Mouse (Mus musculus) midbrain, embryonic 10.5 days (tissue): ENCODE measurements at regions not wholly inside any gene's neighbourhood (a gene's known extent, or its start where the extent isn't known, plus 50 kb on each side); places are given as distances from the start of the nearest gene placed in this dataset.

Source experiments
- DNase-seq: peaks from one replicate; pipeline ENCODE4 v3.0.0-alpha.2; 2017; ENCODE audit warnings: low spot score
- H3K27ac ChIP-seq: fragments of 300-500 bp; sonication (generic); replicated peaks from 2 replicates; pipeline ENCODE4 v1.5.1; 2016; ENCODE audit warnings: mild to moderate bottlenecking
- H3K27me3 ChIP-seq: fragments of 300-500 bp; sonication (generic); 2 replicates; pipeline ENCODE4 v1.6.1; 2016; ENCODE audit warnings: low read depth, mild to moderate bottlenecking; ENCODE audit not compliant: poor library complexity, severe bottlenecking
- H3K36me3 ChIP-seq: fragments of 300-500 bp; sonication (generic); 2 replicates; pipeline ENCODE4 v1.6.1; 2016; ENCODE audit warnings: mild to moderate bottlenecking, moderate library complexity
- H3K4me1 ChIP-seq: fragments of 300-500 bp; sonication (generic); 2 replicates; pipeline ENCODE4 v1.6.1; 2016
- H3K4me3 ChIP-seq: fragments of 300-500 bp; sonication (generic); 2 replicates; pipeline ENCODE4 v1.5.1; 2016; ENCODE audit warnings: mild to moderate bottlenecking, moderate library complexity
- H3K9me3 ChIP-seq: fragments of 300-500 bp; sonication (generic); replicated peaks from 2 replicates; pipeline ENCODE4 v1.6.1; 2016; ENCODE audit warnings: mild to moderate bottlenecking
- WGBS: fragments of 180-500 bp; shearing (Covaris S2); methylation state at CpG from one replicate; pipeline ENCODE4 v1.1.7; 2016; 5-methylcytosine and 5-hydroxymethylcytosine counted together

DNA sequence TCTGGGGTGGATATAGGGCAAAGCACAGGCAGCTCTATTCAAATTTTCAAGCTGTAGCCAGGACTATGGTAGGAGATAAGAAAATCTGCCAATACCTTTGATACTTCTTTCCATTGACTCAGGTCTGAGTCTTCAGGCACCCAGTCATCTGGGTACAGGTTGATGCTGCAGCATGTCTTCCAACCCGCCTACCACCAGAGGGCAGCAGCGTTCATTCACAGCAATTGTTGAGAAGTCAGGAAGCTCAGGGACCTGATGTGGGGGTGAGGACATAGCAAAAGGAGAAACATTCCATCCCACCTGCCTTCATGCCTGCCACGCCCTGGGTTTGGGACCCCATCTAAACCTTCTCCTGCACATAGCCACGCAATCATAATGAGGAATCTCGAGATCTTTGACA, 118.2 kb upstream of the Gm21876 start:
- Histone ChIP-seq H3K9me3 (no peaks in the 10 kb centered on the region; the same call in 1 of the 2 replicates), H3K27ac (no peak overlapping the region), H3K4me3 (no peak overlapping the region), H3K27me3 (no peaks in the 10 kb centered on the region), H3K36me3 (no peaks in the 10 kb centered on the region), H3K4me1 (no peaks in the 10 kb centered on the region)
- DNase-seq, result peak; percentile 31
- 25% methylated on average over 5 of the region's 5 CpGs for WGBS

DNA sequence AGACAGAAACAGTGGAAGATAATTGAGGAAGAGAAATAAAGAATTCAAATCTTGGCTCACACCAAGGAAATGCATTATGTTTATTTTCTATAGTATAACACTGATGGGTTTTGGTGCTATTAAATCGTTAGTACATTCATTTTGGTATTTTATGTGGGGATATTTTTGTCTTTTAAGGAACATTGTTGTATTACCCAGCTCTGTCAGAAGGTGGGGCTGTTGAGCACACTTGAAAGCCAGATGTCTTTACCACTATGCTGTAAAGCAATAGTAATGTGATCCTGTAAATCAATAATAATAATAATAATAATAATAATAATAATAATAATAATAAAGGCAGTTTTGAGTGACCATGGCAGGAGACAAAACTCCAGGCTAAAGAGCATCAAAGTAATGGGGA, 120.0 kb upstream of the Gm21876 start:
- Histone ChIP-seq H3K9me3 (peaks cover 11% of the 10 kb centered on the region; the same call in 1 of the 2 replicates), H3K27me3 (no peaks in the 10 kb centered on the region), H3K4me1 (no peaks in the 10 kb centered on the region), H3K36me3 (no peaks in the 10 kb centered on the region), H3K27ac (no peak overlapping the region), H3K4me3 (no peak overlapping the region)
- no peak for DNase-seq
- WGBS, result 21% methylated on average over 1 of the region's 1 CpGs

DNA sequence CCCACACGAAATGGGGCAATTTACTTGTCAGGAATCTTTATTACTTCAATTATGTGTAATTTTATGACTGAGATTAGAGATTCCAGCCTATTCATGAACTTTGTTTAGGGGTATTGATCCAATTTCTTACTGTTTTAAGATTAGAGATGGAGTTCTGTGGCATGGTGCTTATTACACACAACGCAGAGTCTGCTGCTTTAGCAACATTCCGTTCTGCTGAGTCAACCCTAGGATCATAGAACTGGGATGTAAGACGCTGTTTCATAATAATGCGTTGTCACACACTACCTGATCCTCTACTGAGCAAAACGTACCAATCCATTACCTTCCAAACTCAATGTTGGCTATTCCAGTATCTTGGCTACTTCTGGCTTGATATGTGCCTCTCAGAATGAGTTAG, 121.9 kb upstream of the Gm21876 start:
- no peak overlapping the region for H3K27ac ChIP-seq
- H3K9me3 ChIP-seq, result peaks cover 13% of the 10 kb centered on the region; the same call in 1 of the 2 replicates
- no peak overlapping the region for H3K4me3 ChIP-seq
- 83% methylated on average over 6 of the region's 6 CpGs for WGBS
- H3K4me1 ChIP-seq, result no peaks in the 10 kb centered on the region
- DNase-seq, result no peak
- H3K27me3 ChIP-seq, result no peaks in the 10 kb centered on the region
- no peaks in the 10 kb centered on the region for H3K36me3 ChIP-seq

DNA sequence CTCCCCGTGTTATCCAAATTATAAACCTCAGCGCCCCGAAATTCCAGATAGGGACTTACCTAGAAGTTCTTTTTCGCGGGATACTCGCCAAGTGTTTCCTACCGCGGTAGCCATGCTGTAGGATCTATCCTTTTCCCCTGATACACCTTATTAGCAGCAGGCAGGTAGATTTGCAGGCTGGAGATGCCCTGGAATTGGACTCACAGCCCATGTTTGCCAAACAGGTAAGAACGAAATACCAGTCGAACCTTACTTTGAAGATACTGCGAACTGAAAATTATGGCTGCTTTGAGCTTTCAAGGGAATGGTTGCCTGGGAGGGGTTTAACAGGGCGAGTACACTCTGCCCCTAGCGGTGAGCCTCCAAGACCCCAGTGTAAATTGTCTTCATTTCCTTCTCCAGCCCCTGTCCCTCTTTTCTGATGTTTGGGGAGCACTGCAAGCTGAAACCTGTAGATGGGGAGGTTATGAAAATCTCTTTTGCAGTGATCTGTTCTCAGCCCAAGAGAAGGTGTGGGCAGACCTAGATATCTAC, 149.8 kb upstream of the Agtr2 start:
- no peaks in the 10 kb centered on the region for H3K9me3 ChIP-seq
- 26% methylated on average over 13 of the region's 13 CpGs for WGBS
- H3K27ac ChIP-seq, result no peak overlapping the region
- no peaks in the 10 kb centered on the region for H3K36me3 ChIP-seq
- no peaks in the 10 kb centered on the region for H3K27me3 ChIP-seq
- H3K4me1 ChIP-seq, result no peaks in the 10 kb centered on the region
- peak overlapping the region; percentile 44 for H3K4me3 ChIP-seq
- DNase-seq, result peak; percentile 16

DNA sequence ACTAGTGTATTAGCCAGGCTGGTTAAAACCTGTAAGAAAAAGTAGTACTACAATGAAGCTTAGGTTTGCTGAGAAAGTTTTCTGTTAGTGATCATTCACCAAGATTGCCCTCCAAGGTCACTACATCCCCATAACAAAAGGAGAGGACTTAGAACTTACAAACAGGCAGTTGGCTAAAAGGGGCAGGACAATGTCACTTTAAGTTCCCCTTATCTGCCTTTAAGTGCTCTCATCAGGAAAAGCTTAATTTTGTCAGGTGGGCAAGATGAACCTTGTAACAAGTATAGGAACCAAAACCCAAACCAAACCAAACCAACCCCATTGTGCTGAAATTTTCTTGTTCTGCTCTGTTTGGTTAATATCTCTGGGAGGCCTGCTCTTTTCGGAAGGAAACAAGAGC, 139.9 kb upstream of the Agtr2 start:
- Histone ChIP-seq H3K9me3 (no peaks in the 10 kb centered on the region), H3K27ac (no peak overlapping the region), H3K36me3 (no peaks in the 10 kb centered on the region), H3K4me3 (no peak overlapping the region), H3K27me3 (no peaks in the 10 kb centered on the region), H3K4me1 (no peaks in the 10 kb centered on the region)
- DNase-seq, result no peak
- WGBS, result 78% methylated on average over 1 of the region's 1 CpGs

DNA sequence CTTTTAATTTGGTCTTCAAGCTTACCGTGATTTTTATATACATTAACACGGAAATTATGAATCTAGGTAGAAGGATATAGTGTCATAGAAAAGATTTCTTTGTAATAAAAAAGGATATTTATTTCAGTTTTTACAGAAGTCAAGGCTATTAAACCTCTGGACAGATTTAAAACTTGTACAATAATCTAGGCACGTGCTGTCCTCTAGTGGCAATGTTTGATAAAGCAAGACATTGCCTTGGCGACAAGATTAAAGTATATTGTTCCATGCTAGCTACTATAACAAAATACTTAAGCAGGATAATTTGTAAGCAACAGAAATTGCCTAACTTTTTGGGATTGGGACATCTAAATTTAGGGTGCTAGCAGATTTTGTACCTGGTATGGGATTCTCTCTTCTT, 133.8 kb upstream of the Agtr2 start:
- Histone ChIP-seq H3K9me3 (no peaks in the 10 kb centered on the region; the same call in 1 of the 2 replicates), H3K36me3 (no peaks in the 10 kb centered on the region), H3K4me3 (no peak overlapping the region), H3K4me1 (no peaks in the 10 kb centered on the region), H3K27ac (no peak overlapping the region), H3K27me3 (no peaks in the 10 kb centered on the region)
- DNase-seq, result no peak
- 30% methylated on average over 4 of the region's 4 CpGs for WGBS

DNA sequence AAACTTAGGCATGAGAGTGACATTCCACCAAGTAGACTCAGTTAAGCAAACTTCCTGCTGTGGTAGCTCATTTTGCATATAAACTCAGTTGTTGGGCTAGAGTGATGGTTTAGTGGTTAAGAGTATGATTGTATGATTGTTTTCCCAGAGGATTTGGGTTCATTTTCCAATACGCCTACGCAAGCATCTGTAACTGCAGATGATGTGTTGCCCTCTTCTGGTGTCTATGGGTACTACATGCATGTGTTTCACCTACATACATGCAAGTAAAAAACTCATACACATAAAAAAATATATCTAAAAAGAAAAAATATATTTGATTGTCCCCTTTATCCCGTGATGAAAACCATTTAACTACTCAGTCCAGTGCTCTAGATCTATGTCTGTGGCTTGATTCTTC, 132.0 kb upstream of the Agtr2 start:
- WGBS, result 53% methylated on average over 3 of the region's 3 CpGs
- DNase-seq, result no peak
- H3K27ac ChIP-seq, result no peak overlapping the region

DNA sequence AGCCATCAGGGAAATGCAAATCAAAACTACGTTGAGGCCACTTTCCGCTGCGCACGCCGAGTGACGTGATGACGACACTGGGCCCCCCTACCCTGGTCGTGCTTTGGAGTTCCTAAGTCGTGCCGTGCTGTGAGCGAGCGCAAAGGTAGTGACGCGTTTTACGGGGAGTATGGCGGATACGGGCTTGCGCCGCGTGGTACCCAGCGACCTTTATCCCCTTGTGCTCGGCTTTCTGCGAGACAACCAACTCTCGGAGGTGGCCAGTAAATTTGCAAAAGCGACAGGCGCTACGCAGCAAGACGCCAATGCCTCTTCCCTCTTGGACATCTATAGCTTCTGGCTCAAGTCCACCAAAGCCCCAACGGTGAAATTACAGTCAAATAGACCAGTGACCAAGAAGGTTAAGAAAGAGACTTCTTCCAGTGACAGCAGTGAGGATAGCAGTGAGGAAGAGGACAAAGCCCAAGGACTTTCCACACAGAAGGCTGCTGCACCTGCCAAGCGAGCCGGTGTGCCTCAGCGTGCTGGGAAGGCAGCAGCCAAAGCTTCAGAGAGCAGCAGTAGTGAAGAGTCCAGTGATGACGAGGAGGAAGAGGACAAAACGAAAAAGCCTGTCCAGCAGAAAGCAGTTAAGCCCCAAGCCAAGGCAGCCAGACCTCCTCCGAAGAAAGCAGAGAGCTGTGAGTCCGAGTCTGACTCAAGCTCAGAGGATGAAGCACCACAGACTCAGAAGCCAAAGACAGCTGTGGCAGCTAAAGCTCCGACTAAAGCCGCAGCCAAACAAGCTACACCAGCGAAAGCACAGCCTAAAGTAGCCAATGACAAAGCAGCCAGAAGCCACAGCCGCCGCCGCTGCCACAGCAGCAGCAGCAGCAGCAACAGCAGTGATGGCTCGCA, 123.3 kb upstream of the Agtr2 start:
- Histone ChIP-seq H3K27me3 (no peaks in the 10 kb centered on the region), H3K27ac (peak overlapping the region; percentile 70), H3K4me1 (no peaks in the 10 kb centered on the region), H3K36me3 (no peaks in the 10 kb centered on the region), H3K4me3 (peak overlapping the region; percentile 55), H3K9me3 (peaks cover 13% of the 10 kb centered on the region; the same call in 1 of the 2 replicates)
- DNase-seq, result peak; percentile 60
- 20% methylated on average over 43 of the region's 43 CpGs for WGBS

More for the DNA sequence above, 132.0 kb upstream of the Agtr2 start:
- no peaks in the 10 kb centered on the region for H3K36me3 ChIP-seq
- H3K27me3 ChIP-seq, result no peaks in the 10 kb centered on the region
- no peaks in the 10 kb centered on the region; the same call in 1 of the 2 replicates for H3K9me3 ChIP-seq
- H3K4me1 ChIP-seq, result no peaks in the 10 kb centered on the region
- H3K4me3 ChIP-seq, result no peak overlapping the region

DNA sequence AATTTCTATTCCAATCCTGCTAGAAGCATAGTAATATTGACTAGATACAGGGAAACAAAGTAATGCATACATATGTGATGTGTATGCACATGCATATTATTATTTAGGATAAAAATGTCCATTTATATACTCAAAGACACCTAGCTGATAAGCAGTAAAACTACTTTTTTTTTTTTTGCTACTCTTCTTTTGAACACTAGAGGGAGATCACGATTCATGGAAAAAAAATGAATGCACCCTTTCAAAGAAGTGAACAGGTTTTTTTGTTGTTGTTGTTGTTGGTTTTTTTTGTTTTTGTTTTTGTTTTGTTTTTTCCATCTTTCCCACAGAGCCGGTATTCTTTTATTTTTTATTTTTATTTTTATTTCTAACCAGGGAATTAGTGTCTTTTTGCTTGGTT, 99.1 kb upstream of the Agtr2 start:
- no peak for DNase-seq
- WGBS, result 20% methylated on average over 2 of the region's 2 CpGs
- Histone ChIP-seq H3K36me3 (no peaks in the 10 kb centered on the region), H3K27ac (no peak overlapping the region), H3K4me1 (no peaks in the 10 kb centered on the region), H3K9me3 (no peaks in the 10 kb centered on the region), H3K27me3 (no peaks in the 10 kb centered on the region), H3K4me3 (no peak overlapping the region)

DNA sequence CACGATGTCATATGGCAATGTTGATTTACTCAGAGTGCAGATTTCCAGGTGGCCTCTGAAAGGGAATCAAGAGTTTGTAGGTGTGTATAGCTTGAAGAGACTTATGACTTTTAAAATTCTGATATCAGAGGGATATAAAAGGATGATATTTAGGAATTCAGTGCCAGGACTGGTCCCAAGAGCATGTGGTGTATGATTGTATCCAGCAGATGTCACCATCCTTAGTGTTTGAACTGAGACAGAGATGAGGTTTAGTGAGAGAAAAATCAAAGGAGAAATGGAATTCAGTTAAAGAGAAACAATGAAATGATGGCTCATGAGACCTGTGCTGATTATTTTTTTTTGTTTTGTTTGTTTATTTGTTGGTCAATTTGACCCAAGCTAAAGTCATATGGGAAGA, 94.4 kb upstream of the Agtr2 start:
- no peak for DNase-seq
- peaks cover 4% of the 10 kb centered on the region; the same call in 1 of the 2 replicates for H3K9me3 ChIP-seq
- H3K36me3 ChIP-seq, result no peaks in the 10 kb centered on the region
- H3K27me3 ChIP-seq, result no peaks in the 10 kb centered on the region
- H3K27ac ChIP-seq, result no peak overlapping the region
- WGBS, result 83% methylated on average over 1 of the region's 1 CpGs
- no peaks in the 10 kb centered on the region for H3K4me1 ChIP-seq
- H3K4me3 ChIP-seq, result no peak overlapping the region

DNA sequence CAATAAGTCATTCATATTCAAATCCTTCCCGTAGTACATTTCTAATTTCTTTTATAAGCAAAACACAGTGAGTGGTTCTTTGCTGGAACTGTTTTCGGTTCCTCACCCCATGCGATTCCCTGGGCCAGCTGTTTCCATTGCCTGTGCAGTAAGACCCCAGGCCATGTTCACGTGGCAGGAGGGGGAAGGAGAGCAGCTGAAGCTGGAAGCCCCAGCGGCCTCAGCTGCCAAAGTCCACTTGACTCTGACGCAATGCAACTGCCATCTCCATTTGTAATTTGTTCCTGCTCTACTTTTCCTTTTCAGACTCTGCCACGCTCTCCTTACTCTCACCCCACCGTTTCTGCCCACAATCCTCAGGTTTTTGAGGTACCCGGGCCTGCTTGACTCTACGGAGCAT, 91.1 kb upstream of the Agtr2 start:
- Histone ChIP-seq H3K36me3 (no peaks in the 10 kb centered on the region), H3K27me3 (no peaks in the 10 kb centered on the region), H3K9me3 (peaks cover 4% of the 10 kb centered on the region; the same call in 1 of the 2 replicates), H3K4me1 (no peaks in the 10 kb centered on the region), H3K4me3 (no peak overlapping the region), H3K27ac (no peak overlapping the region)
- 74% methylated on average over 10 of the region's 10 CpGs for WGBS
- DNase-seq, result no peak

DNA sequence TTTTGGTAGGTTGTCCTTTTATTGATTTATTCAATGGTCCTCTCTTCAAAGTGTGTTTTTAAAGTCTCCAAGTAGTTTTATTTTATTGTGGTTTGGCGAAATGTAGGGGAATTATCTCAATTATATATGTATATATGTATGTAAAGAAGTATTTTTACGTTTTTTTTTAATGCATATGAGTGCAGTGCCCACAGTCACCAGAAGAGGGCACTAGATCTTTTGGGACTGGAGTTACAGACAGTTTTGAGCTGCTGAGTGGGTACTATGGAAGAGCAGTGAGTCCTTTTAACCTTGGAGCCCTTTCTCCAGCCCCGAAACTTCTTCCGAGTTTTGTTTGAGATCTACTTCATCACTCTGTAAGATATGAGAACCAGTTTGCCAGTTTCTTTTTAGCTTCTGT, 59.5 kb upstream of the Agtr2 start:
- Histone ChIP-seq H3K27me3 (no peaks in the 10 kb centered on the region), H3K4me3 (no peak overlapping the region), H3K27ac (no peak overlapping the region), H3K36me3 (no peaks in the 10 kb centered on the region), H3K4me1 (no peaks in the 10 kb centered on the region), H3K9me3 (no peaks in the 10 kb centered on the region)
- 54% methylated on average over 4 of the region's 4 CpGs for WGBS
- DNase-seq, result no peak

DNA sequence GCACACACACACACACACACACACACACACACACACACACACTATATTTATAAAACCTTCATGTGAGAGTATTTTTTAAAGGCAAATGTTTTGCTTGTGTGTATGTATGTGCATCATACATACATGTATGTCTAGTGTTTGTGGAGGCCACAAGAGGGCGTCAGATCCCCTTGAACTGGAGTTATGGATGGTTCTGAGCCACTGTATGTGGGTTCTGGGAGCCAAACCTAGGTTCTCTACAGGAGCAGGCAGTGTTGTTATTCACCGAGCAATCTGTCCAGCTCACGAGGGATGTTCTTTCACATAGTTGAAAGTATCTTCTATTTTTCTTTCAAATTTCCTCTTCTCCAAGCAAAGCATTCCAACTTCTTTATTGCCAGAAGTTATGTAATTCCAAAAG, 56.3 kb upstream of the Agtr2 start:
- H3K9me3 ChIP-seq, result no peaks in the 10 kb centered on the region
- H3K4me1 ChIP-seq, result no peaks in the 10 kb centered on the region
- H3K36me3 ChIP-seq, result no peaks in the 10 kb centered on the region
- no peak overlapping the region for H3K4me3 ChIP-seq
- no peak overlapping the region for H3K27ac ChIP-seq
- H3K27me3 ChIP-seq, result no peaks in the 10 kb centered on the region
- 70% methylated on average over 3 of the region's 3 CpGs for WGBS
- no peak for DNase-seq
